Mouse (Mus musculus) frontal cortex, postnatal 25 days (tissue): ENCODE results near the gene Mprip.
A peak's percentile ranks its signal among the peaks of the same experiment; 100 is the strongest.

Source experiments
- DNase-seq, 2 experiments: peaks; one replicate each; pipeline ENCODE4 v3.0.0; 2022; ENCODE audit warnings: low spot score in 2 of 2

Mprip gene

DNA sequence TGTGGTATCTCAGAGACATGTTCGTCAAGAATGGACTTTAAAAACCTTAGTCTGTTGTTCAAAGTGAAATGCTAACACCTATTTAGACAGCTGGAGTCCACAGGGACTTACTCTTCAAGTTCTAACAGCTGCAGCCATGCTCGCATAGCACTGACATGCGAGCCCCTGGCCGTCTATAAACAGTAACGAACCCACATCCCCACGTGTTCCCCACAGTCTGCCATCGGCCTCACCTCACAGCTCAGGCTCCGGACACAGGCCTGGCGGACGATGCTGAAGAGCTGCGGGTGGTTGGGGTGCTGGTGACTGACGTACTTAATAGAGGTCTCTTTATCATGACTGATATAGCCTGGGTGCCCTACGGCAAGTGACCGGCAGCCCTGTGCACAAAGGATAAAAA is 142.4 kb downstream of the Mprip start:
- DNase-seq = no peak

DNA sequence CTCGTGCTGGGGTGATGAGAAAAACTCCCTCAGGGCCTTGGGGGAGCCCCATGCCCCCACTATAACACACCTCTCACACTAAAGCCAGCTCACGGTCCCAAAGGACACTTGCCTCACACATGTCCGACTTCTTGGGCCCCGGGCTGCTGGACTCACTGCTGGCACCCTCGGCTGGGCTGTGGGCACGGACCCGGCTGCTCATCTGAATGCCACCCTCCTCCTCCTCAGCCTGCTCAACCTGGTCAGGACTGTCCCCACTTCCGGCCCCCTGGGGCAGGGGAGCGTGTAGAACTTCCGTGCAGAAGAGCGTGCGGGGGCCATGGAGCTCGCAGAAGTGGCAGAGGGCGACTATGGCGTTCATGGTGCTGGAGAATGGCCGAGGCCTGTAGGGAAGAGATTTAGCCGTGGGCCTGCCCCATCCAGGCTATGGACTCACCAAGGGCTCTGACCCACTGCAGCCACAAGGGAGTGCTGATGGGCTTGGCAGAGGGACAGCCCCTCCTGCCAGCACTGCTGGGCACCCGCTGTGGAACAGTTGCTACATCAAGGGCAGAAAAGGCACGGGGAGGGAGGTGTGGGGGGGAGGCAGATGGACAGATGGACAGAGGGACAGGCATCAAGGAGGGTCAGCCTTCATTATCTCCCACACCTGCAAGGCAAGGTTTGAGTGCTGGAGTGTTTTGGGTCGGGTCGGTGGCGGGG is 143.5 kb downstream of the Mprip start:
- no peak for DNase-seq

DNA sequence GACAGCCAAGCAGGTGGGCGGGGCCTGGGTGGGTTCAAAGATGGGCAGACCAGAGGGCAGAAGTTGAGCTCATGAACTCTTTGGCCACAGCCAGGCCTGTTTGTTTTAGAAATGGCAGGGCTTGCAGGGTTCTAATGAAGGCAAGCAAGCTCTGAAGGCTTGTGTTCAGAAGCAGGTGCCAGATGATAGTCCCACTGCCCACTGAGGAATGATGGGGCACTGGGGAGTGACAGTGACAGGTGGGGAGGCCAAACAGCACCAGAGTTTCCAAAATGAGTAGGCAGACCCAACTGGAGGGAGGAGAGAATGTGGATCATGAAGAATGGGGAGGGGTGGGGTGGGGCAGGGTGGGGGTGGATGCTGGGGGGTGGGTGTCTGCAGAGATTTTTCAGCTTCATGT is 144.2 kb downstream of the Mprip start:
- DNase-seq = no peak

DNA sequence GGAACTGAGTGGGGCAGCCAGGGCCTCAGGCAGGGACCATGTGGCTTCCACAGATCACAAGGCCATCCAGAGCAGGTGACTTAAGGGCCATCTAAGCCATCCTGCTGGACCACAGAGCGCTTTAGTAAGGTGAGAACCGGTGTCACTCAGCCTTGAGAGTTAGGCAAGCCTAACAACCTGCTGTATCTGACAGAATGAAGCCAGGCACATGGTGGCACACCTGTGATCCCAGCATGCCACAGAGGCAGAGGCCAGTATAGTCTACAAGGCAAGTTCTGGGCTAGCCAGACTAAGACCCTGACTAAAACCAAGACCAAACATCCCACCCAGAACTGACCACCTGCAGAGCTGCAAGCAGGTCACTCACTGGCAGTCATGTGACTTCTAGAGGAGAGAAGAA is 144.6 kb downstream of the Mprip start:
- DNase-seq = no peak

DNA sequence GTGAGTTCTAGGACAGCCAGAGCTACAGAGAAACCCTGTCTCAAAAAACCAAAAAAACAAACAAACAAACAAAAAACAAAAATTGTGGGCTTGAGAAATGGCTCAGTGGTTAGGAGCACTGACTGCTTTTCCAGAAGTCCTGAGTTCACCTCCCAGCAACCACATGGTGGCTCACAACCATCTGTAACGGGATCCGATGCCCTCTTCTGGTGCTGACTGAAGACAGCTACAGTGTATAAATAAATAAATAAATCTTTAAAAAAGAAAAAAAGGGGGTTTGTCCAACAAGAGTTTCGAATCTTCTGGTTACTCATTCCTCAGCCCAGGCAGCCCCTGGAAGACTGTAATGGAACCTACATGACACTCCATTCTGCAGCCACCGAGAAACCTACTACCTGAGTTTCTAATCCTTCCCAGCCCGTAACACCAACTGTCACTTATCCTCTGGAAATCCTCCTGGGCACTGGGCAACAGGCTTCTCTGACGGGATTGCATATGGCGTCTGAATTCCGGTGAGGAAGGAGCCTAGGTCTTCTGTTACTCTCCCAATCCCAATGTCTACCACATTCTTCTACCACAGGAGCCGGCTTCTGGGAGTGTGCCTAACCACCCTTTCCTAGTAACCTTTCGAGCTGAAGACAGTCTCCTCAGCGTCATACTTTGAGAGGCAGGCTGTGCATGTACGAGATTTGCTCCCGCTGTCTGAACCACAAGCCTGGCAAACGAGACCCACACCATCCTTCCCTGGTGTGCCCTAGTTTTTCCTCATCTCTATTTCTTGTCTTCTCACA is 147.3 kb downstream of the Mprip start:
- DNase-seq = no peak

DNA sequence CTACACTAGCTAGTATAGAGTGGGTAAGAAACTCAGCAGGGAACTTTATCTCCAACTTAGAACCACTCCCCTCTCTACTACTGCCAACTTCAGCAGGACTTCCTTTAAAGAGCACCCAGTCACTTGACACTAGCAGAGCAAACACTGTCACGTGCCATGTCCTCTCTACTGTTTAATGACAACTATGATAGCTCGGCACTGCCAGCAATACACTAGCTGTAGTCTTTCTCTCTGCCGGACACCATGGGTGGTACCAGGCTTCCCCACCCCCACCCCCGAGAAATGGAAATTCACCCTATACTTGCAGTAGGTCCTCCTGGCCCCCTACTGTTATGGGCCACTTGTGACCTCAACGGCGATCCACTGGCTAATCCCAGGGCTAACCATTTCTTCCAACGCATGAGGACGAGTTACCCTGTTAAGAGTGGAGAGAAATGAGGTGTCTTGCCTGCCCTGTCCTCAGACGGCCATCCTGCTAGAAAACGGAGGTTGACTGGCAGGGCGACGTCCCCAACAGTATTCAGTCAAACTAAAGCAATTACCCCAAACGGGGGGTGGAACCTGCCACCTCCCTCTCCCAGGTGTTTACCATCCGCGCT is 148.1 kb downstream of the Mprip start:
- no peak for DNase-seq

DNA sequence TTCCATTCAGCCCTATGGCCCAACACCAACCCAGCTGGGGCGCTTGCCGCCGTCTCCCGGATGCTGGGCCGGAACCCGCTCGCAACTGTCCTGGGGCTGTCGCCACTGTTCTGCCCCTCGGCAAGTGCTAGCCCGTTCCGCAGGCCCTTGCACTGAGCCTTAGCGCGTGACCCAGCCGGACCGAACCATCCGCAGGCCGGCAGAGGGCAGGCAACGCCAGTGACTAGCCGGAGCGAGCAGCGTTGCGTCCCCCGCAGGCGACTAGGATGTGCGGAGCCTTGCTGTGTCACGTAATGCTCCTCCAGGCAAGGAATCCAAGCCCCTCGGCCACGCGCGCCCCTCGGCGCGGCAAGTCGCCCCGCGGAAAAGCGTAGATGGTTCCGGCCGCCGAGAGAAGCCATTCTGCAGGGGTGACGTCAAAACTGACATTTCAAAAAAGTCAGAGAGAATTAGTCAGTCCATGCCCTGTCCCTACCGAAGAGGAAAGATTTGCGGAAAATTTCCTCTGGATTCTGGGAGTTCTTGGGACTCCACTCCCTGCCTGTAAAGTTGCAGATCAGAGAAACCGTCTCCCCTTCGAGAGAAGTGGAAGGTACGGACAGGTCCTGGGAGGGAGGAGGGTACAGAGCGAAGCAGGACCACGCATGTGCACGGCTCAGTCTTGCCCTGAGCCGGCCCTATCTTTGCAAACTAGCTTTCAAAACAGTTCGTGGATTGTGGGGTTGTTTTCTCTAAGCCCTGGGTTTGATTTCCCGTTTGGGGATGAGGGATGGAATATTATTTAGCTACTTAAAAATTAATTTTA is 148.8 kb downstream of the Mprip start, which contains the start of gene Flcn:
Flcn (minus strand) TSS at position 347 of the 805 bp plus-strand sequence.
- DNase-seq = peak; percentile 71 to 79

DNA sequence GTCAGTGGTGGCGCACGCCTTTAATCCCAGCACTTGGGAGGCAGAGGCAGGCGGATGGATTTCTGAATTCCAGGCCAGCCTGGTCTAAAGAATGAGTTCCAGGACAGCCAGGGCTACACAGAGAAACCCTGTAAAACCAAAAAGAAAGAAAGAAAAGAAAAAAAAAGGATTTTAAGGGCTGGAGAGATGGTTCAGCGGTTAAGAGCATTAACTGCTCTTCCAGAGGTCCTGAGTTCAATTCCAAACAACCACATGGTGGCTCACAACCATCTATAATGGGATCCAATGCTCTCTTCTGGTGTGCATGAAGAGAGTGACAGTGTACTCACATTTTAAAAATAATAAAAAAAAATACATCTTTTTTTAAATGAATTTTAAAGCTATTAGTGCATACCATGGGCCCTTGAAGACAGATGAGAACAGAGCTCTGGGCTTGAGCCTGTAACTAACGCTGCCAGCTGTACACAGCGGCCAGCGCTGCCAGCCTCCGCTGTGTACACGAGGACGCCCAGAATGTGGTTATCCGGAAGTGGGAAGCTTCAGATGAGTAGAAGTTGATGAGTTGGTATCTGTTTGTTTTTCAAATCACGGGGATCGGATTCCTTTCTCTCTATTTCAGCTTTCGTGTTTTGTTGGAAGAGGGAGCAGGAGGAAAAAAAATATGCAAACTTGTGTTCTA is 149.5 kb downstream of the Mprip start:
- no peak for DNase-seq

DNA sequence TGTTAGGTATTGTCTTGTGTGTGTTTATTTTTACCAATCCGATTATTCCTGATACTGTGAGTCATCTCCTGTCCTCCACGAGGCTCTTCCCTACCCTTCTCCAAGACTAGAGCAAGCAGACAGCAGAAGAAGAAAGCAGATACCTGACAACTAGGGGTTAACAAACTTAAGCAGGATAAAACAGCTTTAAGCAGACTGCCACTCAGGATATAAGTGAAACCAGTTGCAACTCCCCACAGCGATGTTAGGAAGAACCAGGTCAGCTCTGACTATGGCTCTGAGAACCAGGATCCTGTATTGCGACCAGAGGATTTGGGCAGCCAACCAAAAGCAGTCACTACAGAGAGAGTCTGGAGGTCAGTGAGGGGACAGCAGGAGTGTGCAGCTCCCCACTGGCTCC is 150.1 kb downstream of the Mprip start:
- DNase-seq = no peak

DNA sequence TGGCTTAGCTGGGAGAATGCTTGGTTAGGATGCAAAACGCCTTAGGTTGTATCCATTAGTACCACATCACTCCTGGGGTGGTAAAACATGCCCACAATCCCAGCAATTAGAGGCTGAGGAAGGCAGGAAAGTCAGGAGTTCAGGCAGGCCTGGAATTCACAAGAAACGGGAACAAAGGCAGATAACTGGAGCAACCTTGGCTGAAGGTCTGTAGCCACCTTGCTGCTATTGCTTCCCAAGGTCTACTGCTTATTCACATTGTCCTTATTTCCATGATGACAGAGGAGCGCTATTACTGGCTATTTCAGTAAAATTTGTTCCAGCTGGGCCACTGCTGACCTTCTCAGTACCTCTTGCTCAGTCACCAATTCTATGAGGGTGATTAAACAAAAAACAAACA is 152.2 kb downstream of the Mprip start:
- DNase-seq = no peak

DNA sequence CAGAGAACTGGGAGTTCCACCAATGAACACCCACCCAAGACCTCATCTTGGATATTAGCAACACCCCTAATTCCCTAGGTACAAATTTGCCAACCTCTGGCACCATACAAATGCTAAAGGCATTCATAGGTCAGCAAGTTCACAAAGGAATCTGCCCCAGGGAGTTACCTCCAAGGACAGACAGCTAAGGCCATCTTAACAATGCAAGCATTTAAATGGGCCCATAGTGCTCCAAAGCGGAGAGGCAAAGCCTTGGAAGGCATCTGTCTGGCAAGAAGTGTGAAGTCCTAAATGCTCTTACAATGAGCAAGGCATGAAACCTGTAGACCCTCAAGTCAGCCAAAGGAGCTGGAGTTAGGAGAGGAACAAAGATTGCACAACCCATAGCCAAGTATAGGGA is 153.2 kb downstream of the Mprip start:
- DNase-seq = no peak

DNA sequence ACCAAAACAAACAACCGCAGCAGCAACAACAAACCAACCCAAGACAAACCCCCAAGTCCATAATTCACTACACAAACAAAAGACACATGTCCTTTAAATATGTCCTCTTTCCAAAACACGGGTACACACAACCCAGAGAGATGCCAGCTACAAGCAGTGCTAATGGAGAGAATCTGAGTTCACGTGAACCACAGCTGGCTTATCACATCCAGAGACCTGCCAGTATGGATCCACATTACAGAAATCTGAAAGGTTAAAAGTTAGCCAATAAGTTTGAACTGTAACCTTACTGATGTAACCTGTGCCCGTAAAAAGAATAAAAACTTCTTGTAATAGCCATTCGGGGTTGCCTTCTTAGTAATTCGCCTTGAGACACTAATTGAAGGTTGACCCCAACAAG is 153.8 kb downstream of the Mprip start:
- no peak for DNase-seq

DNA sequence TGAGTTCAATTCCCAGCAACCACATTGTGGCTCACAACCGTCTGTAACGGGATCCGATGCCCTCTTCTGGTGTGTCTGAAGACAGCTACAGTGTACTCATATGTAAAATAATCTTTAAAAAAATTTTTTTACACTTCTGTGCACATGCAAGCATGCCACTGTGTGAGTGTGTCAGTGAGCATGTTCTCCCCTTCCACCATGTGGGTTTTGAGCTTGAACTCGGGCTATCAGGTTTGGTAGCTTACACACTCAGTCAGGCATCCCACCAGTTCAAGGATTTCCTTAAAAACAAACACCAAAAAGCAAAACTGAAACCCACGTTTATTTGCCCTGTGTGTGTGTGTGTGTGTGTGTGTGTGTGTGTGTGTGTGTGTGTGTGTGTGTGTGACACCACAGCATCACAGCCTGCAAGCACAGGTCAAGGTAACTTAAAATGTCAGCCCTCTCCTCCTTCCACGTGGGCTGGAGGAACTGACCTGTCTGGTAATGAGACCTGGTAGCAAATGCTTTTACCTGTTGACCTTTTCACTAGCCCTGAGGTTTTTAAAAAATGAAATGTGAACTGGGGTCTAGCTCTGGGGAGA is 154.5 kb downstream of the Mprip start:
- no peak for DNase-seq

DNA sequence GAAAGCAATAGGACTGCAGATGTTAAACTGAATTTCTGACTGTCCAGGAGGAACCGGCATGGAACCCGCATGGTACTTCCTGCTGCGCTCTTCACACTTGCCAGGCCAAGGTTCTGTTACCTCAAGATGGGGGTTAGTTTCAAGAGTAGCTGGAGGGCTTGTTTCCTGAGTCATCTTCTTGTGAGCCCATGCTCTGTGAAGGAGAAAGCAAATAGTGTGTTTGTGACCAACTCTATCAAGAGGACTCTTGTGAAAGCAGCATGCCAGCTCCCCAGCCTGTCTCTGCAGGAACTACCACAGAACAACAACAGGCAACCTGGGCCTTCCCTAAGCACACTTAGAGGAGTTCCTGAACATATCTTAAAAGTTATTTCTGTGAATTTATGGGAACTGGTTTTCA is 156.8 kb downstream of the Mprip start:
- no peak for DNase-seq

DNA sequence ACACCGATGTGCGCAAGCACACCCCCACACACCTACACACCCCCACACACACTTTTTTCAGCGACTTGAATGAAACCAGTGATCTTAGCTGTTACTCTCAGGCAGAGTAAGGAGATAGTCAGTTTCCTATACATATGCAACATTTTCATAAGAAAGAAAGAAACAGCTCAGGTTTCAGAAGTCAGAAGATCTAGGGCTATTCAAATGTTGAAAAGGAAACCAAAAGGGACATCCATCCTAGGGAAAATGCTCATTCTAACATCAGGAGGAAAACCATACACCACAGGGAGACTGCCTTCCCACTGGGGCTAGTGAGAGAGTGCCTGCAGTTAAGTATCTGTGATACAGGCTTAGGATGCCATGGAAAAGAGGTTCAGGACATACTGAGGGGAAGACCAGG is 160.5 kb downstream of the Mprip start:
- no peak for DNase-seq
